Mouse (Mus musculus): ENCODE measurements around the gene Rflna. TPM values are rescaled to one million over a fixed set of nuclear protein-coding genes. Genes with fewer than 3 reads are reported as not detected.

Gene Rflna
- not detected for total RNA-seq (2023)

DNA sequence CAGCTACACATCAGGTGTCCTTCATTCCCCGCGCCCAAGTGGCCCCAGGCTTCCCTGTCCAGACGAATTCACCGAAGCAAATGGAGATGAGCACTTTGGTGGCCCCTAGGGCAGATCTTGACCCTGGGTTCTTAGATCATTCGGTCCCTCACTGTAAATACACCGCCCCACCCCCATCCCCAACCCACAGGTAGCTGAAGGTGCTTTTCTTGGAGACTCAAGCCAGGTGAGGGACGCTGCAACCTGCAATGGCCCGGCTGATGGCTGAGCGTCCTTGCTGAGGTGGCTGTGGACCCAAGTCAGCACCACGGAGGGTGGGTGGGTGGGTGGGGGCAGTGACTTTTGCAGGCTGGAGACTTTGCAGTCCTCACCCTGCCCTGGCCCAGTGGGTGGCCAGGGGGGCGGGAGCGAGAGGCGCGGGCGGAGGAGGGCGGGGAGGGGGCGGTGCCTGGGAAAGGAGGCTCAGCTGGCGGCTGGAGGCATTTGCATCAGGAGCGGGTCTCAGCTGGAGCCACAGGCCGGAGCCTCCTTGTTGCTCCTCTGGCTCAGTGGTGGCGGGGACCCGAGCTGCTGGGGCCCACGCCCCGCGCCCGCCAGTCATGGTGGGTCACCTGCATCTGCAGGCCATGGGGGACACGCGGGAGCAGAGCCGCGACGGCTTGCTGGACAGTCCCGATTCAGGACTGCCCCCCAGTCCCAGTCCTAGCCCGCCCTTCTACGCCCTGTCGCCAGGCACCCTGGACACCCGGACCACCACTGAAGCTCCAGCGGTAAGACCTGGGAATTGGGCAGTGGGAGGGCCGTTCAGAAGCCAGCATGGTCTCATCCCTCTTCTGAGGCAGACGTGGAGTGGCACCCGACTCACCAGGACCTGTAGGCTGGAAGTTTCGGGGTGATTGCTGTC lies at the start of gene Rflna:
TSS of gene Rflna (plus strand) at position 253 of the 904 bp plus-strand sequence.

Other genes starting within 250 kb of the Rflna start
- gene Ccdc92, start 140.8 kb upstream of the Rflna start, total RNA-seq (2023): under 1 TPM in 1 of 2 experiments, not detected in 1; 0.94 TPM
- 10 to 100 TPM; 11.9 to 12.1 TPM for gene Zfp664, start 140.5 kb upstream of the Rflna start, total RNA-seq (2023)
- gene Ncor2, start 176.0 kb downstream of the Rflna start, total RNA-seq (2023): 100 to 1,000 TPM; 341 to 357 TPM